Mouse (Mus musculus): ENCODE measurements at regions not wholly inside any gene's neighbourhood (a gene's known extent, or its start where the extent isn't known, plus 50 kb on each side); places are given as distances from the start of the nearest gene placed in this dataset.

- in situ Hi-C loops (cut with MboI, MseI): loop anchor here (25.0 kb wide), 1 partner anchor 1412 kb away; no protein-coding TSS in a partner anchor
Observed at GRCm38 (mm10) chr1:182224836-182225235, 57.8 kb downstream of the Degs1 start.

DNA sequence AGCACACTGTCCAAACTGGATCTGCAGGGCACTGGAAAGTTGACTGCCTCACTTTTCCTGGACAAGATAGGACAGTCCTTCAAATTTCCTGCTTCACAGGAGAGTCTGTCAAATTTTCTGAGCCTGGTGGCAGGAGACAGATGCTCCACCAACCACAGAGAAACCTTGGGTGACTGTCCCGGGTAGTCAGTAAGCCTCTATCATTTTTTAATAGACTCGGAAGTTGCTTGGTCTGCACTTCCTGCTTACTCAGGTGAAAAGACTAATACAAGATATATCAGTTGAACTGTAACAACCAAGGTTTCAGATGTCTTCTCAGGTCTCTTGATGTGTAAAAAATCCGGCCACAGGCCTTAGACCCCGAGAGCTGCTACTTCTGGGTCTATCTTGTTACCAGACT, 58.8 kb downstream of the Degs1 start:
- in situ Hi-C loops (cut with MboI, MseI): no loop called here
